Mouse (Mus musculus) midbrain, embryonic 11.5 days (tissue): ENCODE results near the gene Foxd2. TPM values are rescaled to one million over a fixed set of nuclear protein-coding genes. Genes with fewer than 3 reads are reported as not detected.

ENCODE experiments used
- ATAC-seq: fragments of 200-750 bp; cut with Nextera tagmentation; 2 replicates; pipeline ENCODE4 v1.8.0; 2017; ENCODE audit warnings: moderate TSS enrichment, moderate library complexity; ENCODE audit not compliant: low FRiP score
- DNase-seq: peaks from one replicate; pipeline ENCODE4 v3.0.0; 2015; ENCODE audit warnings: low spot score; ENCODE audit errors: missing footprints
- H3K27ac ChIP-seq: fragments of 300-500 bp; sonication (generic); 2 replicates; pipeline ENCODE4 v1.5.1; 2014; ENCODE audit warnings: low read depth, low read length
- H3K27me3 ChIP-seq: fragments of 300-500 bp; sonication (generic); 2 replicates; pipeline ENCODE4 v1.6.1; 2014; ENCODE audit warnings: mild to moderate bottlenecking, low read length, moderate library complexity, mixed read lengths; ENCODE audit not compliant: control insufficient read depth, insufficient read depth
- H3K36me3 ChIP-seq: fragments of 300-500 bp; sonication (generic); 2 replicates; pipeline ENCODE4 v1.6.1; 2014; ENCODE audit warnings: mild to moderate bottlenecking, low read length, moderate library complexity, mixed read lengths; ENCODE audit not compliant: control insufficient read depth, insufficient read depth
- H3K4me1 ChIP-seq: fragments of 300-500 bp; sonication (generic); 2 replicates; pipeline ENCODE4 v1.6.1; 2014; ENCODE audit warnings: low read length; ENCODE audit not compliant: control insufficient read depth, insufficient read depth
- H3K4me2 ChIP-seq: fragments of 300-500 bp; sonication (generic); 2 replicates; pipeline ENCODE4 v1.6.1; 2014; ENCODE audit warnings: mild to moderate bottlenecking, moderate library complexity
- H3K4me3 ChIP-seq: fragments of 300-500 bp; sonication (generic); 2 replicates; pipeline ENCODE4 v1.5.1; 2014; ENCODE audit warnings: low read depth, low read length
- H3K9ac ChIP-seq: fragments of 300-500 bp; sonication (generic); 2 replicates; pipeline ENCODE4 v1.6.1; 2014; ENCODE audit warnings: low read length
- H3K9me3 ChIP-seq: fragments of 300-500 bp; sonication (generic); 2 replicates; pipeline ENCODE4 v1.6.1; 2016; ENCODE audit warnings: low read length; ENCODE audit not compliant: control insufficient read depth
- WGBS: fragments of 180-500 bp; shearing (Covaris S2); extraction: QIAGEN DNeasy Blood & Tissue Kit; methylation state at CpG from one replicate; pipeline ENCODE4 v1.1.7; 2014; 5-methylcytosine and 5-hydroxymethylcytosine counted together
- polyA plus RNA-seq: library from polyadenylated mRNA; unstranded; fragments of >200 nt; fragmentation: Nextera tagmentation; extraction: Ambion mirVana; gene quantifications from 2 replicates; pipeline ENCODE4 v1.2.1, GENCODE M21; 2014

Foxd2 gene
- polyA plus RNA-seq, 1 experiment from 2014 or later: 2.0 TPM

- Histone ChIP-seq H3K4me3 (no peak overlapping the region), H3K4me2 (no peak overlapping the region), H3K9ac (no peak overlapping the region), H3K9me3 (no peaks in the 10 kb centered on the region), H3K27me3 (no peaks in the 10 kb centered on the region), H3K4me1 (no peaks in the 10 kb centered on the region; the same call in 1 of the 2 replicates), H3K27ac (no peak overlapping the region), H3K36me3 (no peaks in the 10 kb centered on the region)
- ATAC-seq (0 out of 2 replicates have a peak, but pooled peaks have one; percentile 51), DNase-seq (peak; percentile 81)
- 49% methylated on average over 4 of the region's 4 CpGs for WGBS
Measured at GRCm38 (mm10) chr4:114942112-114942511, 33.4 kb upstream of the Foxd2 start.

GRCm38 (mm10) chr4:114941311-114941710 lies 32.6 kb upstream of the Foxd2 start:
- Histone ChIP-seq H3K4me2 (no peak overlapping the region), H3K27me3 (no peaks in the 10 kb centered on the region), H3K36me3 (no peaks in the 10 kb centered on the region), H3K27ac (no peak overlapping the region), H3K4me3 (no peak overlapping the region), H3K9me3 (no peaks in the 10 kb centered on the region), H3K9ac (no peak overlapping the region), H3K4me1 (no peaks in the 10 kb centered on the region; the same call in 1 of the 2 replicates)
- ATAC-seq: no peak
- DNase-seq: peak; percentile 76
- WGBS: 76% methylated on average over 4 of the region's 4 CpGs

GRCm38 (mm10) chr4:114938248-114938647 lies 29.6 kb upstream of the Foxd2 start:
- Histone ChIP-seq H3K9me3 (no peaks in the 10 kb centered on the region), H3K27ac (no peak overlapping the region), H3K9ac (no peak overlapping the region), H3K27me3 (no peaks in the 10 kb centered on the region), H3K4me1 (no peaks in the 10 kb centered on the region), H3K4me3 (no peak overlapping the region), H3K36me3 (no peaks in the 10 kb centered on the region), H3K4me2 (no peak overlapping the region)
- 76% methylated on average over 3 of the region's 3 CpGs for WGBS
- ATAC-seq (no peak), DNase-seq (no peak)

GRCm38 (mm10) chr4:114937459-114938047 lies 28.9 kb upstream of the Foxd2 start:
- H3K4me2 ChIP-seq: no peak overlapping the region
- H3K9ac ChIP-seq: no peak overlapping the region
- ATAC-seq (no peak), DNase-seq (peak; percentile 79)
- H3K36me3 ChIP-seq: no peaks in the 10 kb centered on the region
- no peaks in the 10 kb centered on the region for H3K27me3 ChIP-seq
- H3K9me3 ChIP-seq: no peaks in the 10 kb centered on the region
- no peaks in the 10 kb centered on the region for H3K4me1 ChIP-seq
- no peak overlapping the region for H3K27ac ChIP-seq
- H3K4me3 ChIP-seq: no peak overlapping the region
- WGBS: 74% methylated on average over 4 of the region's 4 CpGs

GRCm38 (mm10) chr4:114934188-114934587 lies 25.5 kb upstream of the Foxd2 start:
- Histone ChIP-seq H3K27ac (no peak overlapping the region), H3K9ac (no peak overlapping the region), H3K27me3 (no peaks in the 10 kb centered on the region), H3K4me1 (peaks cover under 1% of the 10 kb centered on the region; the same call in 1 of the 2 replicates), H3K9me3 (no peaks in the 10 kb centered on the region), H3K36me3 (no peaks in the 10 kb centered on the region), H3K4me3 (no peak overlapping the region), H3K4me2 (no peak overlapping the region)
- DNase-seq: peak; percentile 8
- 86% methylated on average over 6 of the region's 6 CpGs for WGBS
- no peak for ATAC-seq

- no peak overlapping the region for H3K4me3 ChIP-seq
- no peak overlapping the region for H3K27ac ChIP-seq
- H3K4me1 ChIP-seq: peaks cover 4% of the 10 kb centered on the region
- no peaks in the 10 kb centered on the region for H3K36me3 ChIP-seq
- H3K4me2 ChIP-seq: no peak overlapping the region
- no peak overlapping the region for H3K9ac ChIP-seq
- peak; percentile 45 for DNase-seq
- 91% methylated on average over 4 of the region's 4 CpGs for WGBS
- H3K9me3 ChIP-seq: no peaks in the 10 kb centered on the region
- no peak for ATAC-seq
- peaks cover 4% of the 10 kb centered on the region for H3K27me3 ChIP-seq
Measured at GRCm38 (mm10) chr4:114932747-114933146, 24.1 kb upstream of the Foxd2 start.

GRCm38 (mm10) chr4:114929155-114929554 lies 20.5 kb upstream of the Foxd2 start:
- no peak overlapping the region for H3K9ac ChIP-seq
- ATAC-seq: peak; percentile 68
- peaks cover 9% of the 10 kb centered on the region for H3K4me1 ChIP-seq
- peaks cover 40% of the 10 kb centered on the region for H3K27me3 ChIP-seq
- DNase-seq: peak; percentile 85
- H3K27ac ChIP-seq: no peak overlapping the region; the same call in 1 of the 2 replicates
- no peak overlapping the region for H3K4me3 ChIP-seq
- H3K9me3 ChIP-seq: no peaks in the 10 kb centered on the region
- H3K36me3 ChIP-seq: no peaks in the 10 kb centered on the region
- H3K4me2 ChIP-seq: no peak overlapping the region
- 11% methylated on average over 15 of the region's 15 CpGs for WGBS

- peak within 1 kb of the TSS; percentile 44 for H3K9ac ChIP-seq
- ATAC-seq (0 out of 2 replicates have a peak, but pooled peaks have one; percentile 36), DNase-seq (no peak)
- no peaks in the 10 kb centered on the region for H3K9me3 ChIP-seq
- 1% methylated on average over 25 of the region's 25 CpGs for WGBS
- no peak within 1 kb of the TSS for H3K27ac ChIP-seq
- peaks cover 9% of the 10 kb centered on the region for H3K4me1 ChIP-seq
- H3K27me3 ChIP-seq: peaks cover 62% of the 10 kb centered on the region
- no peaks in the 10 kb centered on the region for H3K36me3 ChIP-seq
- H3K4me3 ChIP-seq: peak within 1 kb of the TSS; percentile 39
- H3K4me2 ChIP-seq: peak within 1 kb of the TSS; percentile 51
Measured at GRCm38 (mm10) chr4:114925917-114926312, 17.2 kb upstream of the Foxd2 start, which contains the start of gene Foxe3. Gene Foxe3, minus strand, starts transcription at chr4:114926013.

- H3K27ac ChIP-seq: no peak overlapping the region
- H3K4me3 ChIP-seq: peak overlapping the region; percentile 39
- WGBS: under 1% methylated on average over 110 of the region's 125 CpGs
- H3K4me1 ChIP-seq: peaks cover 9% of the 10 kb centered on the region
- peaks cover 62% of the 10 kb centered on the region for H3K27me3 ChIP-seq
- DNase-seq (peak; percentile 95), ATAC-seq (peak; percentile 45)
- no peaks in the 10 kb centered on the region for H3K9me3 ChIP-seq
- peak overlapping the region; percentile 44 for H3K9ac ChIP-seq
- H3K36me3 ChIP-seq: no peaks in the 10 kb centered on the region
- peak overlapping the region; percentile 51 for H3K4me2 ChIP-seq
Measured at GRCm38 (mm10) chr4:114924971-114925916, 16.6 kb upstream of the Foxd2 start.
